Mouse (Mus musculus): ENCODE data around the gene Cd28. TPM values are rescaled to one million over a fixed set of nuclear protein-coding genes. Genes with fewer than 3 reads are reported as not detected.

The Cd28 gene
- polyA plus RNA-seq, 1 experiment from 2014 or later = 0.35 TPM

- H3K4me3 ChIP-seq (ENCODE audit: low read depth, low read length) = no peak overlapping the region
- no peak overlapping the region for H3K9ac ChIP-seq (ENCODE audit: low read depth, low read length)
- 14% methylated on average over 1 of the region's 1 CpGs for WGBS
- DNase-seq (ENCODE audit: low spot score) (peak; percentile 59), ATAC-seq (ENCODE audit: low read depth) (no peak)
- H3K27ac ChIP-seq (replicated peaks; ENCODE audit: low read depth, low read length) = no peak overlapping the region
- no peaks in the 10 kb centered on the region for H3K36me3 ChIP-seq (ENCODE audit: control insufficient read depth, insufficient read depth, low read length)
- no peaks in the 10 kb centered on the region for H3K4me1 ChIP-seq (ENCODE audit: control insufficient read depth, insufficient read depth, low read length)
- H3K9me3 ChIP-seq (ENCODE audit: control insufficient read depth, low read length) = no peaks in the 10 kb centered on the region
- H3K27me3 ChIP-seq (replicated peaks; ENCODE audit: control insufficient read depth, insufficient read depth, low read length) = no peaks in the 10 kb centered on the region
- H3K4me2 ChIP-seq (ENCODE audit: low read depth, low read length) = no peak overlapping the region
Measured at GRCm38 (mm10) chr1:60799795-60800345, 83.3 kb downstream of the Cd28 start.

- Histone ChIP-seq H3K4me1 (ENCODE audit: control insufficient read depth, insufficient read depth, low read length) (no peaks in the 10 kb centered on the region), H3K27ac (replicated peaks; ENCODE audit: low read depth, low read length) (no peak overlapping the region), H3K4me3 (ENCODE audit: low read depth, low read length) (no peak overlapping the region), H3K27me3 (replicated peaks; ENCODE audit: control insufficient read depth, insufficient read depth, low read length) (no peaks in the 10 kb centered on the region), H3K9ac (ENCODE audit: low read depth, low read length) (no peak overlapping the region), H3K36me3 (ENCODE audit: control insufficient read depth, insufficient read depth, low read length) (no peaks in the 10 kb centered on the region), H3K9me3 (ENCODE audit: control insufficient read depth, low read length) (no peaks in the 10 kb centered on the region), H3K4me2 (ENCODE audit: low read depth, low read length) (no peak overlapping the region)
- WGBS = 87% methylated on average over 4 of the region's 4 CpGs
- DNase-seq (ENCODE audit: low spot score) (no peak), ATAC-seq (ENCODE audit: low read depth) (no peak)
Measured at GRCm38 (mm10) chr1:60801210-60801671, 84.6 kb downstream of the Cd28 start.

- Histone ChIP-seq H3K4me2 (ENCODE audit: low read depth, low read length) (no peak overlapping the region), H3K4me3 (ENCODE audit: low read depth, low read length) (no peak overlapping the region), H3K4me1 (ENCODE audit: control insufficient read depth, insufficient read depth, low read length) (no peaks in the 10 kb centered on the region), H3K27ac (replicated peaks; ENCODE audit: low read depth, low read length) (no peak overlapping the region), H3K27me3 (replicated peaks; ENCODE audit: control insufficient read depth, insufficient read depth, low read length) (no peaks in the 10 kb centered on the region), H3K36me3 (ENCODE audit: control insufficient read depth, insufficient read depth, low read length) (no peaks in the 10 kb centered on the region), H3K9me3 (ENCODE audit: control insufficient read depth, low read length) (no peaks in the 10 kb centered on the region), H3K9ac (ENCODE audit: low read depth, low read length) (no peak overlapping the region)
- WGBS = 73% methylated on average over 4 of the region's 4 CpGs
- DNase-seq (ENCODE audit: low spot score) = peak; percentile 24
- no peak for ATAC-seq (ENCODE audit: low read depth)
Measured at GRCm38 (mm10) chr1:60803128-60803824, 86.7 kb downstream of the Cd28 start.

- no peak overlapping the region for H3K9ac ChIP-seq (ENCODE audit: low read depth, low read length)
- H3K4me1 ChIP-seq (ENCODE audit: control insufficient read depth, insufficient read depth, low read length) = no peaks in the 10 kb centered on the region
- H3K9me3 ChIP-seq (ENCODE audit: control insufficient read depth, low read length) = no peaks in the 10 kb centered on the region
- H3K4me2 ChIP-seq (ENCODE audit: low read depth, low read length) = no peak overlapping the region
- no peak overlapping the region for H3K27ac ChIP-seq (replicated peaks; ENCODE audit: low read depth, low read length)
- DNase-seq (ENCODE audit: low spot score) (peak; percentile 65), ATAC-seq (ENCODE audit: low read depth) (no peak)
- no peaks in the 10 kb centered on the region for H3K36me3 ChIP-seq (ENCODE audit: control insufficient read depth, insufficient read depth, low read length)
- 73% methylated on average over 6 of the region's 6 CpGs for WGBS
- no peaks in the 10 kb centered on the region for H3K27me3 ChIP-seq (replicated peaks; ENCODE audit: control insufficient read depth, insufficient read depth, low read length)
- H3K4me3 ChIP-seq (ENCODE audit: low read depth, low read length) = no peak overlapping the region
Measured at GRCm38 (mm10) chr1:60803825-60804696, 87.5 kb downstream of the Cd28 start.

- Histone ChIP-seq H3K4me1 (ENCODE audit: control insufficient read depth, insufficient read depth, low read length) (peaks cover 4% of the 10 kb centered on the region; the same call in 1 of the 2 replicates), H3K27me3 (replicated peaks; ENCODE audit: control insufficient read depth, insufficient read depth, low read length) (no peaks in the 10 kb centered on the region), H3K9me3 (ENCODE audit: control insufficient read depth, low read length) (no peaks in the 10 kb centered on the region), H3K4me3 (ENCODE audit: low read depth, low read length) (no peak overlapping the region), H3K36me3 (ENCODE audit: control insufficient read depth, insufficient read depth, low read length) (no peaks in the 10 kb centered on the region), H3K9ac (ENCODE audit: low read depth, low read length) (no peak overlapping the region), H3K4me2 (ENCODE audit: low read depth, low read length) (no peak overlapping the region), H3K27ac (replicated peaks; ENCODE audit: low read depth, low read length) (no peak overlapping the region)
- ATAC-seq (ENCODE audit: low read depth) (no peak), DNase-seq (ENCODE audit: low spot score) (no peak)
- 69% methylated on average over 1 of the region's 1 CpGs for WGBS
Measured at GRCm38 (mm10) chr1:60805178-60805577, 88.6 kb downstream of the Cd28 start.

GRCm38 (mm10) chr1:60807748-60808147 lies 91.1 kb downstream of the Cd28 start:
- ATAC-seq (ENCODE audit: low read depth) (no peak), DNase-seq (ENCODE audit: low spot score) (no peak)
- Histone ChIP-seq H3K9me3 (ENCODE audit: control insufficient read depth, low read length) (no peaks in the 10 kb centered on the region), H3K27ac (replicated peaks; ENCODE audit: low read depth, low read length) (no peak overlapping the region), H3K36me3 (ENCODE audit: control insufficient read depth, insufficient read depth, low read length) (no peaks in the 10 kb centered on the region), H3K4me3 (ENCODE audit: low read depth, low read length) (no peak overlapping the region), H3K4me1 (ENCODE audit: control insufficient read depth, insufficient read depth, low read length) (peaks cover 4% of the 10 kb centered on the region; the same call in 1 of the 2 replicates), H3K27me3 (replicated peaks; ENCODE audit: control insufficient read depth, insufficient read depth, low read length) (no peaks in the 10 kb centered on the region), H3K9ac (ENCODE audit: low read depth, low read length) (no peak overlapping the region), H3K4me2 (ENCODE audit: low read depth, low read length) (no peak overlapping the region)
- 100% methylated on average over 1 of the region's 1 CpGs for WGBS

GRCm38 (mm10) chr1:60808466-60808865 lies 91.9 kb downstream of the Cd28 start:
- ATAC-seq (ENCODE audit: low read depth) = no peak
- no peak overlapping the region for H3K4me3 ChIP-seq (ENCODE audit: low read depth, low read length)
- H3K36me3 ChIP-seq (ENCODE audit: control insufficient read depth, insufficient read depth, low read length) = no peaks in the 10 kb centered on the region
- H3K9ac ChIP-seq (ENCODE audit: low read depth, low read length) = no peak overlapping the region
- DNase-seq (ENCODE audit: low spot score) = no peak
- no peaks in the 10 kb centered on the region for H3K27me3 ChIP-seq (replicated peaks; ENCODE audit: control insufficient read depth, insufficient read depth, low read length)
- WGBS = 88% methylated on average over 2 of the region's 2 CpGs
- H3K9me3 ChIP-seq (ENCODE audit: control insufficient read depth, low read length) = no peaks in the 10 kb centered on the region
- H3K27ac ChIP-seq (replicated peaks; ENCODE audit: low read depth, low read length) = no peak overlapping the region
- peaks cover 4% of the 10 kb centered on the region; the same call in 1 of the 2 replicates for H3K4me1 ChIP-seq (ENCODE audit: control insufficient read depth, insufficient read depth, low read length)
- no peak overlapping the region for H3K4me2 ChIP-seq (ENCODE audit: low read depth, low read length)

GRCm38 (mm10) chr1:60809166-60809565 lies 92.6 kb downstream of the Cd28 start:
- no peak overlapping the region for H3K27ac ChIP-seq (replicated peaks; ENCODE audit: low read depth, low read length)
- no peaks in the 10 kb centered on the region for H3K36me3 ChIP-seq (ENCODE audit: control insufficient read depth, insufficient read depth, low read length)
- no peak overlapping the region for H3K4me3 ChIP-seq (ENCODE audit: low read depth, low read length)
- H3K27me3 ChIP-seq (replicated peaks; ENCODE audit: control insufficient read depth, insufficient read depth, low read length) = no peaks in the 10 kb centered on the region
- 82% methylated on average over 12 of the region's 12 CpGs for WGBS
- no peaks in the 10 kb centered on the region for H3K9me3 ChIP-seq (ENCODE audit: control insufficient read depth, low read length)
- DNase-seq (ENCODE audit: low spot score) = no peak
- no peak for ATAC-seq (ENCODE audit: low read depth)
- no peak overlapping the region for H3K9ac ChIP-seq (ENCODE audit: low read depth, low read length)
- peaks cover 4% of the 10 kb centered on the region; the same call in 1 of the 2 replicates for H3K4me1 ChIP-seq (ENCODE audit: control insufficient read depth, insufficient read depth, low read length)
- H3K4me2 ChIP-seq (ENCODE audit: low read depth, low read length) = no peak overlapping the region

Data from embryonic facial prominence, embryonic 14.5 days (tissue).